Mouse (Mus musculus) liver, embryonic 11.5 days (tissue): ENCODE data around the gene Zmat3. TPM values are rescaled to one million over a fixed set of nuclear protein-coding genes. Genes with fewer than 3 reads are reported as not detected.
A peak's percentile ranks its signal among the peaks of the same experiment; 100 is the strongest.

ENCODE experiments used
- ATAC-seq: fragments of 200-750 bp; cut with Nextera tagmentation; replicated peaks from 2 replicates; pipeline ENCODE4 v1.8.0; 2017; ENCODE audit warnings: moderate number of reproducible peaks, mild to moderate bottlenecking, moderate TSS enrichment, moderate library complexity; ENCODE audit not compliant: low FRiP score
- DNase-seq: peaks from one replicate; pipeline ENCODE4 v3.0.0-alpha.2; 2017; ENCODE audit warnings: low spot score
- H3K27ac ChIP-seq: fragments of 300-500 bp; sonication (generic); 2 replicates; pipeline ENCODE4 v1.5.1; 2014; ENCODE audit warnings: mild to moderate bottlenecking, low read depth, low read length, control low read depth
- H3K27me3 ChIP-seq: fragments of 300-500 bp; sonication (generic); replicated peaks from 2 replicates; pipeline ENCODE4 v1.6.1; 2014; ENCODE audit warnings: low read length, mixed read lengths; ENCODE audit not compliant: control insufficient read depth, insufficient read depth
- H3K36me3 ChIP-seq: fragments of 300-500 bp; sonication (generic); 2 replicates; pipeline ENCODE4 v1.6.1; 2014; ENCODE audit warnings: mild to moderate bottlenecking, low read length, moderate library complexity, mixed read lengths; ENCODE audit not compliant: control insufficient read depth, insufficient read depth
- H3K4me1 ChIP-seq: fragments of 300-500 bp; sonication (generic); replicated peaks from 2 replicates; pipeline ENCODE4 v1.6.1; 2014; ENCODE audit warnings: low read length, mixed read lengths; ENCODE audit not compliant: control insufficient read depth, insufficient read depth
- H3K4me2 ChIP-seq: fragments of 300-500 bp; sonication (generic); 2 replicates; pipeline ENCODE4 v1.6.1; 2014; ENCODE audit warnings: mild to moderate bottlenecking, control low read depth, moderate library complexity
- H3K4me3 ChIP-seq: fragments of 300-500 bp; sonication (generic); 2 replicates; pipeline ENCODE4 v1.5.1; 2014; ENCODE audit warnings: low read depth, low read length, control low read depth
- H3K9ac ChIP-seq: fragments of 300-500 bp; sonication (generic); 2 replicates; pipeline ENCODE4 v1.6.1; 2014; ENCODE audit warnings: low read depth, low read length, control low read depth
- H3K9me3 ChIP-seq: fragments of 300-500 bp; sonication (generic); 2 replicates; pipeline ENCODE4 v1.6.1; 2016; ENCODE audit warnings: low read length, inconsistent platforms, mixed read lengths; ENCODE audit not compliant: control insufficient read depth
- WGBS: fragments of 180-500 bp; shearing (Covaris S2); extraction: QIAGEN DNeasy Blood & Tissue Kit; methylation state at CpG from one replicate; pipeline ENCODE4 v1.1.7; 2014; 5-methylcytosine and 5-hydroxymethylcytosine counted together
- polyA plus RNA-seq: library from polyadenylated mRNA; unstranded; fragments of >200 nt; fragmentation: Nextera tagmentation; extraction: Ambion mirVana; gene quantifications from 2 replicates; pipeline ENCODE4 v1.2.1, GENCODE M21; 2014

The Zmat3 gene
- polyA plus RNA-seq, 1 experiment from 2014 or later = 2.8 TPM

DNA sequence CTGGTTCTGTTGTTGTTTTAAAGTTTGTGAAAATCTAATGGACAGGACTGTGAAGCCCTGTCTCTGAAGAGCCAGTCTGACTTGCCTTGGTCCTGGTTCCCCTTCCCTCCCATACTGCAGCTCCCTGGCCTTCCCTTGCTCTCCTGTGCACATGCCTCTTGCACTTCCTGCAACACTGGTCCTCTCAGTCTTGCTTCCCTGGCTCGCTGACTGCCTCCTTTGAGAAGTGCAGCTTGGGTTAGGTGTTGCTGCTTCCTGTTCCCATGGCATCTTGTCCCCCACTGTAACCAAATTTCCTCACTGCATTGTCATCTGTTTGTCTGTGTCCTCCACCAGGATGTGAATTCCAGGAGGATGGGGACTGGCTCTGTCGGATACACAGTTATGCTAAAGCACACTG is 34.1 kb upstream of the Zmat3 start:
- DNase-seq (no peak), ATAC-seq (no peak)
- Histone ChIP-seq H3K4me3 (no peak overlapping the region), H3K9me3 (no peaks in the 10 kb centered on the region), H3K27ac (no peak overlapping the region), H3K4me1 (peaks cover 24% of the 10 kb centered on the region), H3K4me2 (no peak overlapping the region), H3K27me3 (no peaks in the 10 kb centered on the region), H3K36me3 (no peaks in the 10 kb centered on the region), H3K9ac (no peak overlapping the region)
- WGBS = 51% methylated on average over 2 of the region's 2 CpGs

DNA sequence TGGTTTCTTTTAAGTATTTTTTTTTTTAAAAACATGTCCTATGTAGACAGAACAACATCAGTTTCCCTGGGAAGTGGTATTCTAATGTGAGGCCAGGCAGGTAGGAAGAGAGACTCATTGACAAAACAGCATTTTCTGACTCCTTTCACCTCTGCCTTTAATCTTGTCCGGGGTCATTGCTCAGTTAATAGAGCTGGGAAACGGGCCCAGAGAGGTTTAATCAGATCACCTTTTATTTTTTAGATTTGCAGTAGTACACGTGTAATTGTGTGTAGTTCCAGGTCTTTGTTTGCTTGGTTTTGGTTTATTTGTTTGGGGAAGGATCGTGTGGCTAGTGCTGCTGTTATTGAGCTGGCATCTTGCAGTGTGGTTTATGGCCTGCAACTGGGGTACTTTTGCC is 33.6 kb upstream of the Zmat3 start:
- 50% methylated on average over 4 of the region's 4 CpGs for WGBS
- no peak for ATAC-seq
- H3K9ac ChIP-seq = no peak overlapping the region
- H3K27ac ChIP-seq = no peak overlapping the region
- DNase-seq = no peak
- H3K27me3 ChIP-seq = no peaks in the 10 kb centered on the region
- no peaks in the 10 kb centered on the region for H3K36me3 ChIP-seq
- no peak overlapping the region for H3K4me2 ChIP-seq
- H3K4me3 ChIP-seq = no peak overlapping the region
- H3K9me3 ChIP-seq = no peaks in the 10 kb centered on the region
- peaks cover 23% of the 10 kb centered on the region for H3K4me1 ChIP-seq

- WGBS = 41% methylated on average over 4 of the region's 4 CpGs
- Histone ChIP-seq H3K9ac (no peak overlapping the region), H3K36me3 (no peaks in the 10 kb centered on the region), H3K9me3 (no peaks in the 10 kb centered on the region), H3K27ac (no peak overlapping the region), H3K4me2 (peak overlapping the region; percentile 77), H3K4me3 (peak overlapping the region; percentile 22), H3K27me3 (no peaks in the 10 kb centered on the region), H3K4me1 (peaks cover 23% of the 10 kb centered on the region)
- ATAC-seq = no peak
- DNase-seq = no peak
These were observed 32.8 kb upstream of the Zmat3 start for GRCm38 (mm10) chr3:32398623-32399022.

GRCm38 (mm10) chr3:32398175-32398538 is 32.3 kb upstream of the Zmat3 start:
- Histone ChIP-seq H3K27ac (no peak overlapping the region), H3K9me3 (no peaks in the 10 kb centered on the region), H3K27me3 (no peaks in the 10 kb centered on the region), H3K36me3 (no peaks in the 10 kb centered on the region), H3K4me1 (peaks cover 23% of the 10 kb centered on the region), H3K4me3 (peak overlapping the region; percentile 89), H3K4me2 (peak overlapping the region; percentile 77), H3K9ac (peak overlapping the region; percentile 85)
- WGBS = 2% methylated on average over 7 of the region's 7 CpGs
- ATAC-seq (no peak), DNase-seq (no peak)

GRCm38 (mm10) chr3:32397461-32398174 is 31.8 kb upstream of the Zmat3 start, which contains the start of gene Pik3ca:
TSS of gene Pik3ca (plus strand) at chr3:32397671.
- DNase-seq (peak; percentile 73), ATAC-seq (peak; percentile 59)
- Histone ChIP-seq H3K4me1 (peaks cover 23% of the 10 kb centered on the region), H3K4me2 (peak within 1 kb of the TSS; percentile 77), H3K4me3 (peak within 1 kb of the TSS; percentile 89), H3K9me3 (no peaks in the 10 kb centered on the region), H3K36me3 (no peaks in the 10 kb centered on the region), H3K9ac (peak within 1 kb of the TSS; percentile 85), H3K27me3 (no peaks in the 10 kb centered on the region), H3K27ac (peak within 1 kb of the TSS; percentile 93)
- under 1% methylated on average over 48 of the region's 65 CpGs for WGBS

GRCm38 (mm10) chr3:32396794-32397460 is 31.1 kb upstream of the Zmat3 start:
- H3K27ac ChIP-seq = peak overlapping the region; percentile 93
- peak; percentile 95 for ATAC-seq
- under 1% methylated on average over 56 of the region's 77 CpGs for WGBS
- no peaks in the 10 kb centered on the region for H3K9me3 ChIP-seq
- H3K4me3 ChIP-seq = peak overlapping the region; percentile 89
- H3K9ac ChIP-seq = peak overlapping the region; percentile 85
- no peaks in the 10 kb centered on the region for H3K27me3 ChIP-seq
- H3K36me3 ChIP-seq = no peaks in the 10 kb centered on the region
- peak; percentile 95 for DNase-seq
- H3K4me1 ChIP-seq = peaks cover 23% of the 10 kb centered on the region
- peak overlapping the region; percentile 77 for H3K4me2 ChIP-seq

DNA sequence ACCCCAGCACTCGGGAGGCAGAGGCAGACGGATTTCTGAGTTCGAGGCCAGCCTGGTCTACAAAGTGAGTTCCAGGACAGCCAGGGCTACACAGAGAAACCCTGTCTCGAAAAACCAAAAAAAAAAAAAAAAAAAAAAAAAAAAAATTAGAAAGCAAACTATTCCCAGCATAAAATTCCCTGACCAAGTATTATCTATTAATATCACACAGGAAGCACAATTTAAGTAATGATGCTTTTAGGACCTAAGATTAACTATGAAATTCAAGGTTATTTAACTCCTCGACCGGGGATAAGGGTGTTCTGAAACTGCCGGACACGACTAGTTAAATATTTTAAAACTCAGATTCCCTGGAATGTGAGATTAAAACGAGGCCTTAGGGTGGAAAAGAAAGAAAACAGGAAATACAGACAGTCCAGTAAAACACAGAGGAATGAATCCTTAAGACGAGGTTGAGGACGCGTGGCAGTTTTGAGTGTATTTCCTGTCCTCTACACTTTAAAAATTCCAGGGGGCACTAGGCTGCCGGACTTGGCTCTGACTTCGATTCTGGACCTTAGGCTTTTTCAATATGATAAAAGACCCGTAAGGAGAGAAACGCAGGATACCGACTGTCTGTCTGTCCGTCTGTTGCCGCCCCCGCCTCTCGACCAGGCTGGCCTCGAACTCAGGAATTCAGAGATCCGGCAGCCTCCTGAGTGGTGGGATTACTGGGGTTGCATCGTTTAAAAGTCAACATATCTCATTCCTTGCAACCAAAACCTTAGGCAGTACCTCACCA is 30.1 kb upstream of the Zmat3 start:
- H3K9ac ChIP-seq = peak overlapping the region; percentile 72
- peaks cover 20% of the 10 kb centered on the region for H3K4me1 ChIP-seq
- 19% methylated on average over 23 of the region's 24 CpGs for WGBS
- peak overlapping the region; percentile 77 for H3K4me2 ChIP-seq
- no peak for ATAC-seq
- H3K27me3 ChIP-seq = no peaks in the 10 kb centered on the region
- no peaks in the 10 kb centered on the region for H3K9me3 ChIP-seq
- DNase-seq = peak; percentile 53
- H3K27ac ChIP-seq = peak overlapping the region; percentile 93
- H3K4me3 ChIP-seq = peak overlapping the region; percentile 89
- H3K36me3 ChIP-seq = no peaks in the 10 kb centered on the region

GRCm38 (mm10) chr3:32393986-32394385 is 28.2 kb upstream of the Zmat3 start:
- ATAC-seq = no peak
- H3K9ac ChIP-seq = no peak overlapping the region
- no peaks in the 10 kb centered on the region for H3K27me3 ChIP-seq
- no peaks in the 10 kb centered on the region for H3K36me3 ChIP-seq
- WGBS = 84% methylated on average over 8 of the region's 8 CpGs
- H3K9me3 ChIP-seq = no peaks in the 10 kb centered on the region
- no peak overlapping the region for H3K4me3 ChIP-seq
- no peak for DNase-seq
- no peak overlapping the region for H3K27ac ChIP-seq
- peaks cover 5% of the 10 kb centered on the region for H3K4me1 ChIP-seq
- no peak overlapping the region for H3K4me2 ChIP-seq
